Mouse (Mus musculus) layer of hippocampus, adult 9-11 months (tissue): ENCODE measurements around the gene Tm2d3.
A peak's percentile ranks its signal among the peaks of the same experiment; 100 is the strongest.

ENCODE experiments used
- DNase-seq: peaks from one replicate; pipeline ENCODE4 v3.0.0; 2022

Gene Tm2d3

DNA sequence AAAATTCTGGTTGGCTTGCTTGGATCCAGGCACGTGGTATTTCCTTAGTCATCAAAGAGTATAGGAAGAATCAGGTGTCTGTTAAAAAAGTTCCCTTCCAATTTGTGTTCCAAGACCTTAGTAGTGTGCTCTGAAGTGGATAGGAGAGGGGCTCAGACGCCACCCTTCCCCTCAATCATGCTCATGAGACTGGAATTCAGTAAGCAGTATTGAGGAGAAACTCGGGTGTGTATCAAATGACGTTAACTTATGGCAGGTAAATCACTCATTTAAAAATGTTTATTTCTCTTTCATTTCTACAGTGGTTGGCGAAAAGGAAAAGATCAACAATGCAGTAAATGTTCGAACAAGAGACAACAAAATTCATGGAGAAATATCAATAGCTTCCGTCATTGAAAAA, at the start of gene Tm2d3:
Gene Tm2d3, plus strand, starts transcription at position 301 of the 400 bp plus-strand sequence.
- no peak for DNase-seq

DNA sequence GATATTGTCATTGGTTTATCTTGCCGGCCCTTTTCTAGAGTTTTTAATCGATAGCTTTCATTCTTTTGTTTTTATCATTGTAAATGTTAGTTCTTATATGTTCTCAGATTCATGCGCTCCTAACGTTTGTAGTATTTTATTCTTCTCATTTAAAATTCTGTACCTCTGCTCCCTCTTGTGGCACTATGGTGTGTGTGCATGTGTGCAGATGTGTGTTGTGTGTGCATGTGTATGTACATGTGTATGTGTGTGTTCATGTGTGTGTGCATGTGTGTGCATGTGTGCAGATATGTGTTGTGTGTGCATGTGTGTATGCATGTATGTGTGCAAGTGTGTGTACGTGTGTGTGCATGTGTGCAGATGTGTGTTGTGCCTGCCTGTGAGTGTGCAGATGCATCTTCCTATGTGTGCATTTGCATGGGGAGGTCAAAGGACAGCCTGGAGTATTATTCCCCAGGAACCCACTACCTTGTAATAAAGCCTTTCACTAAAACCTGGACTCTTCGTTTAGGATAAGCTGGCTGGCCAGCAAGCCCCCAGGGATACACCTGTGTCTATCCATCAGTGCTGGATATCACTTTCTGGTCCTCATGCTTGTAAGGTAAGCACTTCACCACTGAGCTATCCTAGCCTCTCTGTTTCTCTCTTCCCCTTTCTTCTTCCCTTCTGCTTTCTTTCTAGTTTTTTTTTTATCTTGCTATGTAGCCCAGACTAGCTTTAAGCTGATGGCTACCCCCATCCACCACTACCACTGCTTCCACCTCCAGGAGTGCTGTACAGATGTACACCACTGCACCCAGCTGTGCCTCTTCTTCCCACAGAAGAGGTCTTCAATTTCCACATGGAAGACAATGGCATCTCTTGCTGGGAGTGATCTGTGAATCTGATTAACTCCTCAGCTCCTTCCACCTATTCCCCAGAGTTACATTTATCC, 48.3 kb upstream of the Tm2d3 start:
- DNase-seq, result no peak

DNA sequence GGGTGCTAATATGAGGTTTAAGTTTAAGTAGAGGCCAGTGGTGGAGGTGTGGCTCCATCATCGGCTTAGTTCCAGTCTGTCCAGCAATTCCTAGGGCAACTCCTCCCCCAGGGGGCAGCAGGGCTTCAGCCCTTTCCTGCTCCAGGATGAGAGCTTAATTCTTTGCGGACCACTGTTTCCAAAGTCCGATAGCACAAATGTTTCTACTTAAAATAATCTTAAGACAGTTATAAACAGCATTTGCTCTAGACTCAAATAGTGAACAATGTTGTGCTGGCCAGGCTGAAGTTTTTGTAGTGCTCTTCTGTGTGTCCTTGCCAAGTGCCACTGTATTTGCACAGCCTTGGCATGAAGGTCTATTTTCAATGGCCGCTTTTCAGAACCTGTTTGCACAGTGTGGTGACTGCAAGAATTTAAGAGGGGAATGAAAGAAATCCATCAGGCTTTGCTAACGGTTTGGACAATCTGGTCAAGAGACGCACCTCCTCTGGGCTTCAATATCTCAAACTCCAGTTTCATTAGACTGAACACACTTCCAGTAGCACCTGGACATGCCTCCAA, 47.0 kb upstream of the Tm2d3 start:
- no peak for DNase-seq

DNA sequence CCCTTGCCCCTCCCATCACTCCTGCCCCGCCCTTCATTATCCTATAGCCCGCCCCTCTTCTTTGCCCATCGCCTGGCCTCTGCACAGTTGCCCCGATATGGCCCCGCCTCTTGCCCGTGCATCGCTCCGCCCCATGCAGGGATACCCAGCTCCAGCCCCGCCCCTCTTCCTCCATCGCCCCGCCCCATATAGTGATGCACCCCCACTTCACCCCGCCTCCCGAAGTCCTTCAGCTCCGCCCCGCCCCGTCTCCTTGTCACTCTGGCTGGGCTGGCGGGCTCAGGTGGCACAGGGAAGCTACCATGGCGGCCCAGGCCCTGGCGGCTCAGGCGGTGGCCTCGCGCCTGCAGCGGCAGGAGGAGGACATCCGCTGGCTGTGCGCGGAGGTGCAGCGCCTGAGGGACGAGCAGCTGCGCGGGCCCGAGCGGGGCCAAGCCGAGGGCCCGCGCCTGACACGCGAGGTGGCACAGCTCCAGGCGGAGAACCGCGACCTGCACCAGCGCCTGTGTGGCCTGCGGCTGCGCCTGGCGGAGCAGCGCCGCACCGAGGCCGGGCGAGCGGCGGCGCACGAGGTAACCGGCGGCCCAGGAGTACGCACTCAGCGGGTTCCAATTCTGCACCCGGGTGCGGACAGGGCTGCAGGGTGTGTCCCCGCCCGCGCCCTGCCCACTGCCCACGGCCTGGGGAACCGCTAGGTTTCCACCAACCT, 46.2 kb upstream of the Tm2d3 start, which contains the start of gene Tarsl2:
Gene Tarsl2, plus strand, starts transcription at position 256 of the 709 bp plus-strand sequence.
- DNase-seq, result peak; percentile 96

DNA sequence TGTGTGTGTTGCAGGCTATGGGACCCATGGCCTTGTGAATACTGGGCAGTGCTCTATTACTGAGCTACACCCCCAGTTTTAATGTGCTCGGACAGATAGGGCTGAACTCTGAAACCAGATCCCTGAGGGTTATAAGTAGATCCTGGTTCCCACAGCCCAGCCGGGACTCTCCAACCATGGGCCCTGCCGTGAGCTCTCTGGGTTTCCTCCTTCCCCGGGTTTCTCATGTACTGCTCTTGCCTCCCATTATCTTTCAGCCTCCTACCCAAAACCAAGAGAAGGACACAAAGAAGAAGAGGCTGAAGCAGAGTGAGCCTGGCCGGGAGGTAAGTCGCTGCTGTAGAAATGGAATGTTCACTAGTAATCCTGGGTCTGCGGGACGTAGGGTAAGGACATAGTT, 45.0 kb upstream of the Tm2d3 start:
- DNase-seq, result no peak

DNA sequence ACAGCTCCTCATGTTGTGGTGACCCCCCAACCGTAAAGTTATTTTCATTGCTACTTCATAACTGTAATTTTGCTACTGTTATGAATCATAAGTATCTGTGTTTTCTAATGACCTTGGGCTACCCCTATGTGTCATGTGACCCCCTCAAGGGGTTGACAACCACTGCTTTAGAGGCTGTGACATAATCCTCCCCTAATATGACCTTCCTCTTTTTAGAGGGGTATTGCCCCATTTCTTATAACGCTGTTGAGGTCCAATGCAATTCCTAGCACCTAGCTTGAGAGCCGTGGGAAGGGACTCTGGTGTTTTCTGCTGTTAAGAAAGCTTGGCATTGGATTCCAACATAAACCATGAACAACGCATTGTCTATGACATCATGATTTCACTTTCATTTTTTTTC, 40.3 kb upstream of the Tm2d3 start:
- DNase-seq, result no peak

DNA sequence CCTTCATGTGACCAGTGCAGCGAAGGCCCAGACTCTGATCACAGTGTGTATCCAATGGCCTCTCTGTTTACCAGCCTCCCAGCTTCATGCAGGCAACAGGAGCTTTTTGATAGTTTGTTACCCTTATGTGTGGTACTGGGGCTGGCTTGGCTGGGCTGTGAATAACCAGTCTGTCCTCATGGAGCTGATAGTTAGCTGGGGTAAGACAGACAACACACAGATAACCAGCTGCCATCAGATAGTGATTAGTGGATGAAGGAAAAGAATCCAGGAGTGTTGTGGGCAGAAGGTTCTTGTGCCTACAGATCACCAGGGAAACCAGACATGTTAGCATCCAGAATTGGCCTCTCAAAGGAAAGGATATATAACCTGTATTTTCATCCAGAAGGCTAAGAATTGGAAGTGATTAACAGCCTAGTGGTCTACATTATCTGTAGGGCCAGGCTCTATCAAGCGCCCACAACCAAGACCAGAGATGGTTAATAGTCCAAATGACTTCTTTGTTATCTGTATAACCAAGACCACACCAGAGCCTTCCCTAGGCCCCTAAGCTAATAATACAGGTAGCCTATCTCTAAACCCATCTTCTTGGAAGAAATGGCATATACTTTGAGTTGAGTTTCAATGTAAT, 33.4 kb upstream of the Tm2d3 start:
- DNase-seq, result no peak

DNA sequence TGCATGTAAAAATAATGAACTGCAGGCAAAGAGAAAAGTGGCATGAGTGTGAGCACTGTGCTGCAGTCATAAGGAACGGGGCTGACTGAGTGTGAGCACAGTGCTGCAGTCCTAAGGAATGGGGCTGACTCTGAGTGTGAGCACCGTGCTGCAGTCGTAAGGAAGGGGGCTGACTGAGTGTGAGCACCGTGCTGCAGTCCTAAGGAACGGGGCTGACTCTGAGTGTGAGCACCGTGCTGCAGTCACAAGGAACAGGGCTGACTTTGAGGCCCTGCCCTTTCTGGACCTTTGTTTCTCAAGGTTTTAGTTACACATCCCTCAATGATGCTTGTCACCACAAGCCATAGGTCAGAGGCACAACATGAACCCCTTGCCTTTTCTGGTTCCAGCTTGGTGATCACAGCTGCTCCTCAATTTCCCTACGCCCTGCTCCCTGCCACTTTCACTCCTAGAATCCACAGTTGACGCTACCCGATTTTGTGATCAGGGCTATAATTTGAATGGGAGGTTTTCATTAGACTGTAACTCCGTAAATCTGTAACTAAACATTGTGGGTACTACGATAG, 27.7 kb upstream of the Tm2d3 start:
- no peak for DNase-seq

DNA sequence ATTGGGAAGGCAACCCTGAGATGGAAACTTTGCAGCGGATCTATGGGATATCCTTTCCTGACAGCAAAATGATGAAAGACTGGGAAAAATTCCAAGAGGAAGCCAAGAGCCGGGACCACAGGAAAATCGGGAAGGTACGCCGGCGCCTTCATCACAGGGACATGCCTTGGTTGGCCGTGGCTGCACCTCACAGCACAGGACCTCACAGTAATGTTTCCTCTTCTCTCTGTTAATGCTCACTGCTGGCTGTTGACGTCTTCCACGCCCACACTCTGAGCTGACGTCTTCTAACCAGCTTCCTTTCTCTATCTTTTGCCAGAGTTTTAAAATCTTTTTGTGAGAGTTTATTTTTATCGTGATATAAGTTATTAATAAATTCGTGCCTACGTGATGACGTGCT, 27.1 kb upstream of the Tm2d3 start:
- peak; percentile 19 for DNase-seq

DNA sequence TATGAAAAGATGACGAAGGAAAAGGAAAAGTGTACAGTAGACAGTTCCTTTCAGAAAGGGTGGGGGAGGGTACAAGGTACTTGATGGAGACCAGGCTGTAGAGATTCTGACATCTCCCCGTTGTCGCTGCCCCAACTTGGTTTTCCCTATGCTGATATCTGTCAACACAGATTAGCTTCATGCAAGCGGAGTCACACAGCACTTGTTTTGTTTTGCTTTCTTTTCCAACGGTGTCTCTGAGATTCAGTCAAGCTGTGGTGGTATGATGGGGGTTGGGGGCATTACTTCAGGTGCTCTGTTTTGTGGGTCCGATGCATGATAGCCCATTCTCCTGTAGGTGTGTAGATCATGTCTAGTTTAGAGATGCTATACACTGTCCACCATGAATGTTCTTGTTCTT, 23.5 kb upstream of the Tm2d3 start:
- DNase-seq, result no peak

DNA sequence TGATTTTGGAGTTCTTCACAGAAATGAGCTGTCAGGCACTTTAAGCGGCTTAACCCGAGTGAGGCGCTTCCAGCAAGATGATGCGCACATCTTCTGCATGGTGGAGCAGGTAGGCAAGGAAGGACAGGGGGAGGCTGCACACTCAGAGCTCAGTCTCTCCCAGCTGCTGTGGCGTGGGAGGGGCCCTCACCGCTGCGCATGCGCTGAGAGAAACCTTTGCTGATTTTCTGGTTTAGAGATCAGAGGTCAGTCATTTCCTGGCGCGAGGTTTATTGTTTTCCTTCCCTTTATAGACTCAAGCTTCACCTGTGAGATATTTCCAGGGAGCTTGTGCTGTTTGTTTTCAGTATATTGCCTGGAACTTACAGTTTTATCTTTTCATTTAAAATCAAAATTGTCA, 12.9 kb upstream of the Tm2d3 start:
- no peak for DNase-seq

DNA sequence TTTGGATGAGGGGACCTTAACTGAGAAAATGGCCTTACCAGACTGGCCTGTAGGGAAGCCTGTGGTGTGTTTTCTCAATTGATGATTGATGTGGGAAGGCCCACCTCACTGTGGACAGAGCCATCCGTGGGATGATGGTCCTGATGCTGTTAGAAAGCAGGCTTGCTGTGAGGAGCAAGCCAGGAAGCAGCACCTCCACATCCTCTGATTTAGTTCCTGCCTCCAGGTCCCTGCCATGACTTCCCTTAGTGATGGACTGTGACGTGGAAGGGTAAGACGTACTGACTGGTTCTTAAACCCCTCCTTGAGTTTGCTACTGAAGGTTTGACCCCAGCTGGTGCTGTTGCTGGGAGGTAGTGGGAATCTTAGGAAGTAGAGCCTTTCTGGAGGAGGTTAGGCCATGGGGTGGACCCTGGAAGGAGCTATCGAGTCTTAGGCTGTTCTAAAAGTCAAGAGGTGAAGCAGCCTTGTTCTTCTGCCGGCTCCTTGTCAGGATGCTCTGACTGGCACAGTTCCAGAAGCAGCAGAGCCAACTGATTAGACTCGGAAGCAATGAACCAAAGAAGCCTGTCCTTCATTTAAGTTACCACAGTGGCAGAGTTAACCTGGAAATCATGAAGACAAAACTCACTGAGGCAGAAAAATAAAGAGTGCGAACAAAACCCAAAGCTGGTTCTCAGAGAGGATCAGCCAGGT, 11.9 kb upstream of the Tm2d3 start:
- DNase-seq, result no peak

DNA sequence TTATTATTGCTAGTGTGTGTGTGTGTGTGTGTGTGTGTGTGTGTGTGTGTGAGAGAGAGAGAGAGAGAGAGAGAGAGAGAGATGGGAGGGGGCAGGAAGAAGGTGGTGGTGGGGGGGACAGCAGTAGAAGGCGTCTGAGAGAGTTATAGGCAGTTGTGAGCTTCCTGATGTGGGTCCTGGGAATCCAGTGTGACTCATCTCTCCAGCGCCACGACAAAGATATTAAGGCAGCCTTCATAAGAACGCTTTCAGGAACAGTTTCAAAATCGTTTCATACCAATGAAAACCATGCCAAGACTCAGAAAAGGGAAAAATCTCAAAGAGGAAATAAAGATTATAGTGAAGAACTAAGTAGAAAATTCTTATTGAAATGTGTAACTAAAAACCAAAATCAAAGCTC, 9.8 kb upstream of the Tm2d3 start:
- DNase-seq, result no peak

DNA sequence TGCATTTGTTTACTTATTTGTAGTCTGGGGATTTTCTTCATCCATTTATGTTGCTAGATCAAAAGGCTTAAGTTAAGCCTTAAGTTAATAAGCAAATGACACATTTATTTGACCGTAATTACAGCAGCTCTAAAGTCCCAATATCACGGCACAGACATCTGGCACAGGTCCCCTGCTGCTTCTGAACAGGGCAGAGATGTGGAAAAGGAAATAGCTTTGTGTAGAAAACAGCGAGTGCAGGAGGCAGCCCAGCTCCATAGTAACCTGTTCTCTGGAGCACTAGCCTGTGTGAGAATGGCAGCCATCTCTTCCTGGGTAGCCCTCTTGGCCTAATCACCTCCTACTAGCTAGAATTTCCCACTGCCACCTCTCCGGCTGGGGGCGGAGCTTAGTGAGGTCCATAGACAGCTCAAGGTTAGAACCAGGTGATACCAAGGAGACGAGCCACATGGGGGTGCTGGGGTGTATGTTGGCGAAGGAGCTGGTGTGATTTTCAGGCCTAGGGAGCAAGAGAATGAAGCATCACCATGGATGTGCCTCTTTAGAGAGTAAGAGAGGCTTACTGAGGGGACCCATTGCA, 6.6 kb upstream of the Tm2d3 start:
- DNase-seq, result no peak

DNA sequence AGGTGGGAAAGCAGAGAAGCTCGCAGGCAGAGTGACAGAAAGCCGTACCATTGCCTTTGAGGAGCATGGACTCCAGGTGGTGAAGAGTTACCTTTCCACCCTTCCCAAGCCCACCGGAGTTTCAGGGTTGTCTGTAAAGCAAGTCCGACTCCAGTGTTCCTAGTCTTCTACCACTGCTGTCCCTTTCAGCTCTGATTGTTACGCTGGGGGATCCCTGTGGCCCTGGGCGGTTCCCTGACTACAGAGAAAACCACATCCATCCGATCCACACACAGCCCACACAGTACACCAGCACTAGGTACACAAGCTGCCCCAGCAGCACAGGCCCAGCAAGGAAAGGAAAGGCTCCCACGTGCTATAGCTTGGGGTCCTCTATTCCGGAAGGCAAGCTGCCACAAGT, 4.3 kb upstream of the Tm2d3 start:
- no peak for DNase-seq

DNA sequence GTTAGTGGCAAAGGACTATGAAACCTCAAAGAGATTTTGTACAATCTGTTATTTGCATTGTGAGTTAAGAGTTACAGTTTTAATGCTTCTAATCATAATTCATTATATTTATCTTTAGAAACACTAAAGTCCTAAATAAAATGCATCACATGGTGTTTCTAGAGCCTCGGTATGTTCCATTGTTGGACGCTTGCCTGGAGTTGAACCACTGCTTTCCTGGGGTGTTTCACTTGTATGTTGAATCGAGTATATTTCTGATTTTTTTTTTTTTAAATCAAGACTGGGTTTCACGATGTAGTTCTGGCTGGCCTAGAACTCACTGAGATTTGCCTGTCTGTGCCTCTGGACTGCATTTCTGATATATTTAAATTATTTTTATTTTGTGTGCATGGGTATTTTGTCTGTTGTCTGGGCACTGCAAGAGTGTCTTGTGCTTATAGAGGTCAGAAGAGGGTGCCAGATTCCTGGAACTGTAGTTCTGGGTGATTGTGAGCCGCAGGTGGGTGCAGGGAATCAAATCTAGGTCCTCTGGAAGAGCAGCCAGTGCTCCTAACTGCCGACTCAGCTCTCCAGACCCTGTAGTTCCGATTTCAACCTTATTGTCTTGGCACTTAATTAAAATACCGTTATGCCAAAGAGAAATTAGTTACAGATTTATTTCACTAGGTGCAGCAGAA, 1.1 kb downstream of the Tm2d3 start:
- no peak for DNase-seq

DNA sequence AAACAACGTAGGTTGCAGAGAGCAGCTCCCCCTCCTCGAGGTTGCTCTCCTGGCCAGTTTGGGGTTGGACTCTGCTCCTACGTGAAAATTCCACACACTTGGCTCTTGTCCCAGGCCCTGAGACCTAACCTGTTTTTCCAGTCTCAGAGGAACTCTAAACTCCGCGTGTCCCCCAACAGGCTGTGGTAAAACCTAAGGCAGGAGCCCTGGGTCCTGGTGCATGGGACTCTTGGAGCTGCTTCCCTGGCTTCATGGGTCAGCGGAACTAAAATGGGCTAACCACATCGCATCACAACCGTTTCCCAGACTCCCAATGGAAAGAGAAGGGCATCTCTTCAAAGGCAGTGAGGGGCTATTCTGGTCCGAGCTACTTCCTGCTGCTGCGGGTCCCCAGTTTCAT, 1.9 kb downstream of the Tm2d3 start:
- peak; percentile 10 for DNase-seq

DNA sequence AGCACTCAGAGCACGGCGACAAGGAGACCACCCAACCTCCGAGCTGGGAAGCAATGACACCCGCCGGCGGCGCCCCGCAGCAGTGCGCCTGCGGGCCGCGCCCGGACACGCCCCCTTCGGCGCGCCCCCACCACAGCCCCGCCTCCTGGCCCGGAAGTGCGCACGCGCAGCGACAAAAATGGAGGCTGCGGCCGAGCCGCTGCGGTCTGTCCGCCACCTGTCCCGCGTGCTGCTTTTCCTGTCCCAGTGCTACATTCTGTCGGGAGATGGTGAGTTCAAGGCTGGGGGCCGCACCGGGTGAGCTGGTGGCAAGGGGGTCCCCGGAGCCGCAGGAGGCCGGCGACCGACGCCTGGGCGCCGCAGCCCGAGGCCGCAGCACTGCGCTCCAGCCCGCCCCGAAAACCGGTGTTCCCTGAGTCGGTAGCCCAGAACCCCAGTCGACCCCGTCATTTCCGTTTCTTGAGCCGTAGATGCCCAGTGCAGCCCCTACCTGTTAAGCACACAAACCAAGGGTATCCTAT, 2.4 kb downstream of the Tm2d3 start:
- peak; percentile 77 for DNase-seq

DNA sequence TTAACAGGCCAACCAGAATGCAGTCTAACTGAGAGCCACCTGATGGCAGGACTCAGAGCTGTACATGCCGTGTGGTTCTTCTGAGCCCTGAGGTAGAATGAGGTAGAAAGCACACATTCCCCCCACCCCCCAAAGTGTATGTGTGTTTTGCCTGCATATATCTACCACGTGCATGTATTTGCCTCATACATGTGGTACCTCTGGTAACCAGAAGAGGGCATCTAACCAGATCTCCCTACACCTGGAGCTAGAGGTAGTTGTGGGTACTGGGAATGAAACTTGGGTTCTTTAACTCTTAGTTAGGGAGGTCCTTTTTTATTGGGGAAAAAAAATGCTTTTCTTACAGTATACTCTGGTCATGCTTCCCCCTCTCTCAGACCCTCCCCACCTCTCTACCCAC, 5.5 kb downstream of the Tm2d3 start:
- DNase-seq, result no peak

DNA sequence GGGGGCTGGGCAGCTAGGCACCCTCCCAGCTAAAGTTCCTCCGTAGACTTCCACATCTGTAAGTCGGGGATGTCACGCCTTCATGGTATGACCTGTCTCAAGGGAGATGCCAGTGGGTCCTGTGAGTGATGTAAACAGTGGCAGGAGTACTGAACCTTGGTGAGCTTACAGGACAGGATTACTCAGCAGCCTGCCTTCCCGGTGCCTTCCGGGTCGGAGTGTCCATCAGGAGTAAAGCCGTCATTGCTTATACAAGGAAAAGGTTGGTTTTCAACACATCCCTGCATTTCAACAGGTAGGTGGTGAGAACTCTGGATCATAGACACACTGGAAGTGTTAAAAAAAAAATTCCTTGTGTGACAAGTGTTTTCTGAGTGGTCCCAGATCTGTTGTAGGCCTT, 11.1 kb downstream of the Tm2d3 start:
- no peak for DNase-seq

DNA sequence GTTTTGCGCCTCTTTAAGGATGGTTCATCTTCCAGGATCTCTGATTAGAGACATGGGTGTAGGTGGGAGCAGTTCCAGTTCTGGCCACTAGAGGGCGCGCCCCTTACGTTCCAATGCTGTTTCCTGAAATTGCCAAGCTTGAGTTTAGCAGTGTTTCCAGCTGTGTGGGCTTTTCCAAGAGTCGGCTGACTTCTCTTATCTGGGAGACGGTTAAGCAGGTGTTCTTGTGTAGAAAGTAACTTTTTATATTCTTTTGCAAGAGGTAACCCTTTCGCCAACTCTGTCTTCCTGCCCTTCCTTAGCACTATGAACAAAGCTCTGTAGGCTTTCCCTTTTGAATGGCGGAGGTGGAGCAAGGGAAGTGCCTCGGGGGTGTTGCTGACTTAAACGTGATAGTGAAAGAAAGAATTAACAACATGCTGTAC, 13.9 kb downstream of the Tm2d3 start:
- DNase-seq, result peak; percentile 54
